Mouse (Mus musculus) lung, postnatal 10 days (tissue): ENCODE results near the gene Ugt1a5.

Experiments
- DNase-seq: peaks from one replicate; pipeline ENCODE4 v3.0.0; 2021

Gene Ugt1a5

GRCm38 (mm10) chr1:88225301-88225700 is 59.5 kb downstream of the Ugt1a5 start:
- peak; percentile 6 for DNase-seq

- peak; percentile 1 for DNase-seq
Observed at GRCm38 (mm10) chr1:88225741-88226140, 59.9 kb downstream of the Ugt1a5 start.

DNA sequence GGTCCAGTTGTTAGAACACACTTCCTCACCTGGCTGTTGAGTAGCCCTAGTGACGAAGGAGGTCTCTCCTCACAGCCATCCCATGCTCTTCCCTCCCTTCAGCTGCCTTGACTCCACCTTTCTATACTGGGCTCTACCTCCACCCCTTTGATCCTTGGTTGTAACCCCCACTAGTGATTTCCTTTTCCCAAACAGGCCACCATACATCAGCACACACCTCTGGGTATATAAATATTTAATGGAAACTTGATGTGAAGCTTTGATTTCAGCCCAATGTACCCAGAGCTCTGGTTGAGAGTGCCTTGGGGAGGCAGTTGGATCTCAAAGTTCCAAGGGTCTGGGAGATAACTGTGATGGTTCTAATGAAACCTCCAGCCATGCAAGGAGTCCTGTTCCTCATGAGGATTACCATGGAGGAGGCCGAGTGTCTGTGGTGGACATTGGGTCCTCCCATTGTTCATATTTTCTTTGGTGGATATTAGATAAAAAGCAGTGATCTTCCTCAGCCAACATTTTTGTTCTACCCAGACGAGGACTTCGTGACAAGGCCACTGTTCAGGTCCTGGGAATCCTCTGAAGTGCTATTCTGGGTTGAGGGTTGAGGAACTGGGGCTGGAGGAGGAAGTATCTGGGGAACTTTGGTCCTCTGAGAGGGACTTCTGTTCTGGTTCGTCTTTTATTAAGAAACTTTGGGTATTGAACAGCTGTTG is 61.0 kb downstream of the Ugt1a5 start, which contains the start of gene Mroh2a:
Gene Mroh2a, plus strand, starts transcription at position 317 of the 710 bp plus-strand sequence.
- DNase-seq, result peak; percentile 7

GRCm38 (mm10) chr1:88227482-88227881 is 61.7 kb downstream of the Ugt1a5 start:
- DNase-seq, result peak; percentile 7

DNA sequence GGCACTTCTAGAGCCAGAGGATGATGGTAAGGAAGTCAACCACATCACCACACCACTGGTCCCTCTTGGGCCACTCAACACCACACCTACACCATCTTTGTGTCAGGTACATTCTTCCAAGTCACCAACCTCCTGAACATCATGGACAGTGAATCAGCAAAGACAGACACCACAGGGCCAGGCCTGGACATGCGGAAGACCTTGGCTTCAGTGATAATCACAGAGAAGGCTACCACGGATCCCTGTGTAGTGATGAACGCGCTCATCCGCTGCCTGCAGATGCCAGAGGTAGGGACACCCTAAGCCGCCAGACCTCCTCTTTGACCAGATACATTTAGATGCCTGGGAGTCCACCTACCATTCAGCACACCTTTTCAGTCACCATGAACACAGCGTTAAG is 62.3 kb downstream of the Ugt1a5 start:
- peak; percentile 3 for DNase-seq

- no peak for DNase-seq
Observed at GRCm38 (mm10) chr1:88229566-88229965, 63.8 kb downstream of the Ugt1a5 start.

GRCm38 (mm10) chr1:88229986-88230385 is 64.2 kb downstream of the Ugt1a5 start:
- no peak for DNase-seq

DNA sequence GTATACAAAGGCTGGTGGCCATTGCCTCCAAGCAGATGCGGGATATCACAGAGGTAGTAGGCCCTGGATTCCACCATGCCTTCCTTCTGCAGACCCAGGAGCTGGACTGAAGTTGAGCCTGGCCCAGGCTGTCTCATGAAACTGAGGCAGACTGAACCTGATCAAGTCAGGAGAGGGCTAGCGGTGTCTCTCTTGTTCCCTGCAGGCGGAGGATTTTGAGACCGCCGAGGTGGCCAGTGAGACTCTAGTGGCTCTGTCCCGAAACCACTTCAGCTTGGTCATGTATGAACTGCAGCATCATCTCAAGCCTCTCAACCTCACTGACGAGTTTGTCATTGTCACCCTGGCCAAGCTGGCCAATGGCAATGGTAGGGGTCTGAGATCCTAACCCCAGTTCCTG is 64.6 kb downstream of the Ugt1a5 start:
- DNase-seq, result no peak

DNA sequence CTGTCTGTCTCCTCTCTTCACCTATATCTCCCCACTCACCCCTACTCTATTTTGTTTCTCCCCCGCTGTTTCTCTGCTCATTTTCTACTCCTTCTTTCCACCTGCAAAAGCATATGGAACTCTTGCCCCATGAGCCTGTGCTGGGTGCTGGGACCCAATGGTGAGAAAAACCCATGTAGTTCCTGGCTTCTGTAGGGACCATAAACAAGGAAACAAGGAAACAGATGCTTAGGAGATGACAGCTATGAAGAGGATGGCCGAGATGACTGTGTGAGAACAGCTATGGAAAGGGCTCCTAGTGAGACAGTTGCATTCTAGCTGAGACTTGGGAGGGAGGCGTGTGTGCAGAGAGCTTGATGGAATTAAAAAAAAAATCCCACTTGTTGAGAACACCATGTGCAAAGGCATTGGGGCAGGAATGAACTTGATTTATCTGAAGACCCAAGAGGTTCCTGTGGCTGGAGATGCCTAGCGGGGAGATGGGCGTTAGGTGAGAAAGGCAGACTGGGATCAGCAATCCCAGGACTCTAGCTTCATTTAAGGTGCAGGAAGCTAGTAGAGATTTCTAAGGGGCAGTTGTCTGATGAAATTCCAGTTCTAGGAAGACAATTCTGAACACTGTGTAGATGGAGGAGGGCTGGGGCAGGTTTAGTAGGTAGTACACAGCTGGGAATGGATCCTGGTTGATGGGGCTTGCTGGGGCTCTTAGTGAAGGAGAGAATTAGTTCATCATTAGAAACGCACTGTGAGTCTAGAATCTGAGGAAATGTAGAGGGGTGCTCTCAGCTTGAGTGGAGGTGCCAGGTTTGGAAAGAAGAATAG is 65.4 kb downstream of the Ugt1a5 start:
- DNase-seq, result no peak

GRCm38 (mm10) chr1:88231803-88232499 is 66.1 kb downstream of the Ugt1a5 start:
- no peak for DNase-seq

- DNase-seq, result no peak
Observed at GRCm38 (mm10) chr1:88232664-88233380, 67.0 kb downstream of the Ugt1a5 start.

DNA sequence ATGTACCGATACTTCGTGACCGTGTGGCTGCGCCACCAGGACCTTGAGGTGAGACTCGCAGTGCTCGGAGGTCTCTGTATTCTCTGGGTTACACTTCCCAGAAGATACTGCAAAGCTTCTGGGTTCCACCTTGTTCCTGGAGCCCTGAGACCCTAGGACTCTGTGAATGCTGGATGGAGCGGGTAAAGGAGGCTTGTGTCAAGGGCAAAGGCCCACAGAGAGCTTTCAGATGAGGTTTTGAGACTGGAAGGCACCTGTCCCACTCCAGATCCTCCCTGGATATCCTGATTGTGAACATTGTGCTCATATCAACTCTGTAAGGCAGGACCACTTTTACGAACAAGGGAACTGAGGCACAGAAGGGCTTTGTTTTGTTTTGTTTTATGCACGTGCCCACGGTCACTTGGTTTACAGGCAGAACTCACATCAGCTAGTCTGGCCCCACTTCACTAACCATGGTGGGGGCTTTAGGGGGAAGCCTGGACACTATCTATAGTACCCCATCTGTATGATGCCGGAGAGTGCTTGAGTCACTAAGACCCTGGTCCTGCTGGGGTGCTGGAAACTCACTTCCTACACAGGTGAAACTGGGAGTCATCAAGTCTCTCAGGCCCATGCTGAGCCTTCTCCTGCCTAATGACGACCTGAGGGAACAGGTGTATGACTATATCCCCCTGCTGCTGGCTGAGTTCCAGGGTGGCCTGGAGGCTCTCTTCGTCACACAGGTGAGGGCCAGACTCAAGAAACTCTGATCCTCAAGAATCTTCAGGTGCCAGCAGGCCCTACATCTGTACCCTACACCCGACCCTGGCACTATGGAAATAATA is 67.8 kb downstream of the Ugt1a5 start:
- DNase-seq, result no peak

- no peak for DNase-seq
Observed at GRCm38 (mm10) chr1:88234248-88234610, 68.4 kb downstream of the Ugt1a5 start.

GRCm38 (mm10) chr1:88234646-88235045 is 68.8 kb downstream of the Ugt1a5 start:
- DNase-seq, result no peak

GRCm38 (mm10) chr1:88235046-88235893 is 69.5 kb downstream of the Ugt1a5 start:
- no peak for DNase-seq

- DNase-seq, result no peak
Observed at GRCm38 (mm10) chr1:88235894-88236415, 70.1 kb downstream of the Ugt1a5 start.

DNA sequence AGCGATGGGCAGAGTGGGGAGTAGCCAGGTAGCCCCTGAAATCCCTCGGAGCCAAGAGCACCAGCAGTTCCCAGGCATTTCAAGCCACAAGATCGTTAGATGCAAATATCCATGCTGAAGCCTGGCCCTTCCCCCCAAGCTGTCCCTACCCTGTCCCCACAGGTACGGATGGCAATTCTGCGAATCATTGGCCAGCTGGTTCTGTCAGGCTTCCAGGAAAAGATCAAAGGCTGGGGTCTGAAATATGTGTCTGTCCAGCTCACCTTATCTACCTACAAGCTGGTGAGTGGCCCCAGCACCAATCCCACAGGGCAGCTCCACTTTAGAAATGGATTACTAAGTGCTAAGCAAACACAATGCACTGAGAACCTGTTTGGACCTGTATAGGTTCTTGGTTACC is 71.5 kb downstream of the Ugt1a5 start:
- DNase-seq, result peak; percentile 52

GRCm38 (mm10) chr1:88238771-88239170 is 73.0 kb downstream of the Ugt1a5 start:
- DNase-seq, result no peak

DNA sequence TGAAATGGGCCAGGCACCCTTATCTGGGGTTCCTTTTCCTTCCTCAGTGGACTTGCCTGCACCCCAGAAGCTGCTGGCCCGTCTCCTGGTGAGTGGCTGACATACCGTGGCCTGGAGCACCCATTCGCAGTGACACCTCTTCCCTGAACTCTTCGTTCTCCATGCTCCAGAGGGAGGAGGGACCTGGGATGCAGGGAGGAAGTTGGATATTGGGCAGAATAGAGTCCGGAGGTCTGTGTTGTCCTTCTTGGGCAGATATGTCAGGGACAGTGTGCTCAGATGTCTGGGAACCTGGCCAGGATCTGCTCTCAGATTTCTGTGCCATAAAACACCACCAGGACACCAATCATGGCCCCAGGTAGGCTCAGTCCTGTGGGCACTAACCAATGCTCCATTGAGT is 74.3 kb downstream of the Ugt1a5 start:
- DNase-seq, result no peak

- no peak for DNase-seq
Observed at GRCm38 (mm10) chr1:88240579-88240978, 74.8 kb downstream of the Ugt1a5 start.

GRCm38 (mm10) chr1:88243861-88244260 is 78.0 kb downstream of the Ugt1a5 start:
- no peak for DNase-seq
